Mouse (Mus musculus) spleen, adult 2 months (tissue): Measurements from ENCODE around the gene Lgals4. TPM values are rescaled to one million over a fixed set of nuclear protein-coding genes. Genes with fewer than 3 reads are reported as not detected.

Source experiments
- DNase-seq, 2 experiments: peaks; one replicate each; pipeline versions ENCODE4 v3.0.0 to v3.0.0-alpha.2; 2012 to 2021; ENCODE audit warnings: low spot score in 2 of 2, low read depth in 1 of 2
- H3K27ac ChIP-seq: fragments of 200-500 bp; 2 replicates; pipeline ENCODE4 v1.5.1; 2012; ENCODE audit warnings: low read length, inconsistent platforms; ENCODE audit not compliant: insufficient read depth
- H3K27me3 ChIP-seq: fragments of 200-500 bp; 2 replicates; pipeline ENCODE4 v1.6.1; 2012; ENCODE audit warnings: mild to moderate bottlenecking, moderate library complexity, low read length, inconsistent platforms; ENCODE audit not compliant: control insufficient read depth, insufficient read depth
- H3K36me3 ChIP-seq: fragments of 200-500 bp; 2 replicates; pipeline ENCODE4 v1.6.1; 2012; ENCODE audit warnings: mild to moderate bottlenecking, low read length, inconsistent platforms; ENCODE audit not compliant: control insufficient read depth, insufficient read depth
- H3K4me1 ChIP-seq: fragments of 200-500 bp; 2 replicates; pipeline ENCODE4 v1.6.1; 2011; ENCODE audit warnings: inconsistent platforms; ENCODE audit not compliant: control insufficient read depth, insufficient read depth, insufficient read length
- H3K4me3 ChIP-seq: fragments of 200-500 bp; 2 replicates; pipeline ENCODE4 v1.5.1; 2011; ENCODE audit warnings: mild to moderate bottlenecking, inconsistent platforms; ENCODE audit not compliant: insufficient read depth, insufficient read length; ENCODE audit errors: extremely low read depth
- CTCF ChIP-seq: fragments of 200-500 bp; IDR thresholded peaks from 2 replicates; pipeline ENCODE4 v1.5.1; 2011; ENCODE audit warnings: mild to moderate bottlenecking, inconsistent platforms; ENCODE audit not compliant: insufficient read depth, insufficient read length, insufficient replicate concordance; ENCODE audit errors: extremely low read depth
- POLR2A ChIP-seq: fragments of 200-500 bp; IDR thresholded peaks from 2 replicates; pipeline ENCODE4 v1.6.1; 2011; ENCODE audit warnings: low read depth, low read length, inconsistent platforms
- WGBS: fragments of 180-500 bp; shearing (Covaris S2); methylation state at CpG from one replicate; pipeline ENCODE4 v1.1.7; 2018; 5-methylcytosine and 5-hydroxymethylcytosine counted together
- polyA plus RNA-seq: library from polyadenylated mRNA; depleted of rRNA; stranded (reverse); fragments of >200 nt; gene quantifications from 2 replicates; pipeline ENCODE4 v1.2.3, GENCODE M21; 2012

Lgals4 gene
- polyA plus RNA-seq, 1 experiment: 13.3 TPM

GRCm38 (mm10) chr7:28801451-28801850 is 32.2 kb upstream of the Lgals4 start:
- Histone ChIP-seq H3K36me3 (peaks cover 8% of the 10 kb centered on the region), H3K4me1 (peaks cover 11% of the 10 kb centered on the region; the same call in 1 of the 2 replicates), H3K27ac (no peak overlapping the region), H3K27me3 (no peaks in the 10 kb centered on the region), H3K4me3 (no peak overlapping the region)
- WGBS: 86% methylated on average over 3 of the region's 3 CpGs
- no peak for DNase-seq
- TF ChIP-seq CTCF (no peak), POLR2A (no peak)

DNA sequence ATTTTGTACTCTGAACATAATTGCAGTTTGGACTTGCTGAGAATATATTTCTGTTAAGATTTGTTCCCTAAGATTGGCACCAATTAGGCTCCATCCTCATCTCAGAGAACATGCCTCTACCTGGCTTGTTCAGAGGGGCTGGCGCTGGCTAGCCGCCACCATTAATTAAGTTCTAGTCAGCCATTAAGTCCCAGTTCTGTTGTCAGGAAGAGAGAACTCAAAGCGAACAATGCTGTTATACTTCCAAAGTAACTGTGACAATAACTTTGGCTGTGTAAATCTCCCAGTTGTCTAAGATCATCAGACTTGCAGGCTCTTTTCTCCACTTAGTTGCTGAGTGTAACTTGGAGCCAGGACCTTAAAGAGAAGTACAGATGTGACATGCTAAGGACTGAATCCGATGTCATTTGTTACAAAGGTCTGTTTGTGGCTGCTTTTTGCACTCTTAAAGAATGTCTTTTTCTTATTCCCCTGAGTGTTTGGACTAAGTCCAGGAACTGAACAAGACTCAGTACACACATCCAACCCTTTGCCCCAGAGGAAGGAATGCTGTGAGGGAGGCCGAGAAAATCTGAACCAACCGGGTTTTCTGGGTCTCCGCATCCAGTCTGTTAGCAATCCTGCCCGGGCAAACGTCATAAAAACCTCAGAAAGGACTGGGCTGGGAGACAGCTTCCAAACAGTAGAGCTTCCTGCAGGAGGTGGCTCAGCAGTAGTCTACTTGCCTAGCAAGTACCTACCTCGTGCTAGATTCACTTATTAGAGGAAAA is 31.6 kb upstream of the Lgals4 start:
- WGBS: 59% methylated on average over 10 of the region's 10 CpGs
- Histone ChIP-seq H3K36me3 (peaks cover 8% of the 10 kb centered on the region), H3K4me3 (no peak overlapping the region), H3K27ac (peak overlapping the region; percentile 48), H3K27me3 (no peaks in the 10 kb centered on the region), H3K4me1 (peaks cover 11% of the 10 kb centered on the region; the same call in 1 of the 2 replicates)
- DNase-seq: no peak
- no peak for TF ChIP-seq POLR2A
- TF ChIP-seq CTCF: no peak

GRCm38 (mm10) chr7:28802846-28803588 is 30.6 kb upstream of the Lgals4 start:
- peak in 1 of 2 experiments; percentile 42 for DNase-seq
- H3K4me1 ChIP-seq: peaks cover 12% of the 10 kb centered on the region; the same call in 1 of the 2 replicates
- no peaks in the 10 kb centered on the region for H3K27me3 ChIP-seq
- H3K27ac ChIP-seq: peak overlapping the region; percentile 55
- H3K36me3 ChIP-seq: peaks cover 5% of the 10 kb centered on the region
- H3K4me3 ChIP-seq: no peak overlapping the region
- TF ChIP-seq POLR2A: no peak
- no peak for TF ChIP-seq CTCF
- 28% methylated on average over 10 of the region's 10 CpGs for WGBS

DNA sequence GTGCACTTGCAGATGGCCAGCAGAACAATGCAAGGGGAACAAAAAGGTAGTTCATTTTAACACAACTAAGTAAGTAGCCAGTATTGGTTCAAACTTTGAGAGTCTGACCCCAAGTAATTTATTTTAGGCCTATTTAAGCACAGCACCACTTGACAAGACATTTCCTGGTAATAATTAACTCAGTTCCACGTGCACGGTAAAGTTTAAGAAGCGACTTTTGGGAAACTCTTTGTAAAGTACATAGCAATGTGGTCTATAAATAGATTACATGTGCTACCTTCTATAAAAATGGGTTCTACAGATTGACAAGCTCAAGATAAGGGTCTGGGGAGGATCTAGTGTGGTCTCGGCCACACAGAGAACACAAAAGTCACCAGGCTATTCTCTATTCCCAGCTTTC is 29.9 kb upstream of the Lgals4 start:
- peaks cover 16% of the 10 kb centered on the region; the same call in 1 of the 2 replicates for H3K4me1 ChIP-seq
- no peak overlapping the region for H3K4me3 ChIP-seq
- 65% methylated on average over 4 of the region's 4 CpGs for WGBS
- no peak for TF ChIP-seq CTCF
- TF ChIP-seq POLR2A: no peak
- no peaks in the 10 kb centered on the region for H3K27me3 ChIP-seq
- H3K27ac ChIP-seq: no peak overlapping the region
- DNase-seq: no peak
- peaks cover 2% of the 10 kb centered on the region; the same call in 1 of the 2 replicates for H3K36me3 ChIP-seq

DNA sequence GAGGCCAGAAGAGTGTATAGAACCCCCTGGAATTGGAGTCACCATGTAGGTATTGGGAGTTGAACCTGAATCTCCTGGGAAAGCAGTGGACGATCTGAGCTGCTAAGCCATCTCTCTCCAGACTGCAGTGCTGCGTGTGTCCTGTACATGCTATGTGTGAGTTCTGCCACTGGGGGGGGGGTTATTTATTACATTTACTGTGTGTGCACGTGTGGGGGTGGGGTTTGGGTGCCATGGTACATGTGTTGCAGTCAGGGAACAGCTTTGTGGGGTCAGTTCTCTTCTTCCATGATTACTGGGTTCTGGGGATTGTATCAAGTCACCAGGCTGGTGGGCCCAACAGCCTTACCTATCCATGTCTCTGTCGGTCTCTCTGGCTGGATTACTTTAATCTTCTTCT is 26.8 kb upstream of the Lgals4 start:
- no peak overlapping the region for H3K27ac ChIP-seq
- DNase-seq: peak in 1 of 2 experiments; percentile 45
- 54% methylated on average over 4 of the region's 4 CpGs for WGBS

DNA sequence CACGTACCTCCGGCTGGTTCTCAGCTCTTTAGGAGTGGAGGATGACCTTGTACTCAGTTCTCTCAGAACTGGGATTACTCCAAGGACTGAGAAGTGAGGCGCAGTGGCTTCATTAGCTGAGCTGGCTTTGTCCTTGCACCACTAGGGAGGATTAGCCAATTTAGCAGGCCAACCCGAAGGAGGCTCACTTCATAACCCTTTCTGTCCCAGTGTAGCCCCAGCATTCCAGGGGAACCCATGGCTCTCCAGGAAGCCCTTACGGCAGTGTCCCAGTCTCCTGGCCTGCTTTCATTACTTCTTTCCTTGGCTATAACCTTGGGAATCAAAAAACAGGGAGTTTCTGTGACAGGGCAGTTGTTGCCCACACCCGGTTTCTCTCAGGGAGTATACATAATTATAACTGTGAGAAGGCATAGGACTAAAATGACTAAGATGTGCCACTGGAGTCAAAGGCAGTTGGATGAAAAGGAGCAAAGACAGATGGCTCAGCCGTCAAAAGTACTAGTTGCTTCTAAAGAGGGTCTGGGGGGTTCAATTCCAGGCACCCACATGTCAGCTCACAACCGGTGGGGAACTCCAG is 25.9 kb upstream of the Lgals4 start:
- DNase-seq: no peak
- peak overlapping the region; percentile 88; the same call in 1 of the 2 replicates for H3K4me3 ChIP-seq
- WGBS: 60% methylated on average over 6 of the region's 8 CpGs
- peak overlapping the region; percentile 98 for H3K27ac ChIP-seq
- peaks cover 5% of the 10 kb centered on the region for H3K36me3 ChIP-seq
- no peak for TF ChIP-seq POLR2A
- TF ChIP-seq CTCF: no peak
- no peaks in the 10 kb centered on the region for H3K27me3 ChIP-seq
- peaks cover 19% of the 10 kb centered on the region; the same call in 1 of the 2 replicates for H3K4me1 ChIP-seq

More for the DNA sequence above, 26.8 kb upstream of the Lgals4 start:
- Histone ChIP-seq H3K27me3 (no peaks in the 10 kb centered on the region), H3K36me3 (no peaks in the 10 kb centered on the region), H3K4me3 (no peak overlapping the region), H3K4me1 (peaks cover 16% of the 10 kb centered on the region; the same call in 1 of the 2 replicates)
- TF ChIP-seq CTCF: no peak
- no peak for TF ChIP-seq POLR2A
